Mouse (Mus musculus): ENCODE results near the gene Nol9.
"Not testable (repeated sequence)": the region's sequence is repeated elsewhere in the genome, so short reads cannot be mapped to it uniquely, and the experiment has no call there.

Nol9 gene

DNA sequence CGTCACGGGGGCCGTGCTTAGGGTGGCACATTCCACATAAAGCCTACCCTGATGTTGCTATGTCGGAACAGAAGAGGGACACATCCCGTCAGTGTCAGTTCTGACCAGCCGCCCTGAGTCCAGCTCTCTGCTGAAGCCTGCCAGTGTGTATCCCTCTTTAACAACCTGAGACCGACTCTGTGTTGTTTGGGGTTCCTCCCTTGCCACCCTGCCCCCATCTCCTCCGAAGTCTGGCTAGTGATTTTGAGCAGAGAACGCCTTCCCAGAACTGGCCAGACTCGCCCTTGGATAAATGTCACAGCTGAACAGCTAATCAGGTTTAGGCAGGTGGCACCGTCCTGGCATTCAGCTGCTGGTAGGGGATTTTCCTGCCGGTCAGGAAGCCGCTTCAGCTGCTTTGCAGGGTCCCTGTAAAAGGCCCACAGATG, 28.4 kb upstream of the Nol9 start:
- no peak for DNase-seq (ENCODE audit: low spot score in 2 of 2)

DNA sequence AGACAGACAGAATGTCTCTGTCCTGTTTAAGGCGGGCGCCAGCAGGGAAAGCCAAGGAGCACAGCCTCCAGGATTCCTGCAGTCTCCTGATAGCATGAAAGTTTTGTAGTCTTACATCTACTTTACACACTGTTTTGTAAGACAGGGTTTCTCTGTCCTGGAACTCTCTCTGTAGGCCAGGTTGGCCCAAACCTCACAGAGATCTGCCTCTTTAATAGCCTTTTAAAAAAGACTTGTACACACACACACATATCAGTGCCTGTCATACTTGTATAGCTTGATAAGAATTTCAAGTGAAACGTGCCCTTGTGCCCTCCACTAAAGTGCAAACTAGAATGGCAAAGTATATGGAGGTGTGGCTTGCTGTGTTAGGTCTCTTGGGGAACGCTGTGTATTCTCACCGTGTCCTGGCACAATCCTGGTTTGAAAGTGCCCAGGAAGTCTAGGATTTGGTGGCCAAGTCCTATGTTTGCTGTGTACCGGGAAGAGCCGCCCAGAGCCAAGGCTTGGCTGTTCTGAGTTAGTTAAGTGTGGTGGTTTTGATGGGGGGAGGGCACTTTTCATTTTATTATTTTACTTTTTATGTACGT, 27.9 kb upstream of the Nol9 start:
- peak in 1 of 2 experiments; percentile 24 for DNase-seq (ENCODE audit: low spot score in 2 of 2)

DNA sequence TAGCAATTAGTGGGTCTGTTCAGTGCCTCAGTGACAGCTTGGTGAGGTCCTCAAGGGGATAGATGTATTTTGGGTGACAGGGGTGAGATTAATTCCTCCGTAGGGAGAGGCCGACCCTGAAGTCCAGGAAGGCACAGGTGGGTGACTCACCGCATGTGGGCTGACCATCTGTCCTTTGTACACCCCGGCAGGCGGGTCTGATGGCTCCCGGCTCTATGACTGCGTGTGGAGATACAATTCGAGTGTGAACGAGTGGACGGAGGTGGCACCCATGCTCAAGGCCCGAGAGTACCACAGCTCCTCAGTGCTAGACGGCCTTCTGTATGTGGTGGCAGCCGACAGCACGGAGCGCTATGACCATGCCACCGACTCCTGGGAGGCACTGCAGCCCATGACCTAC, 27.0 kb upstream of the Nol9 start:
- no peak for DNase-seq (ENCODE audit: low spot score in 2 of 2)

DNA sequence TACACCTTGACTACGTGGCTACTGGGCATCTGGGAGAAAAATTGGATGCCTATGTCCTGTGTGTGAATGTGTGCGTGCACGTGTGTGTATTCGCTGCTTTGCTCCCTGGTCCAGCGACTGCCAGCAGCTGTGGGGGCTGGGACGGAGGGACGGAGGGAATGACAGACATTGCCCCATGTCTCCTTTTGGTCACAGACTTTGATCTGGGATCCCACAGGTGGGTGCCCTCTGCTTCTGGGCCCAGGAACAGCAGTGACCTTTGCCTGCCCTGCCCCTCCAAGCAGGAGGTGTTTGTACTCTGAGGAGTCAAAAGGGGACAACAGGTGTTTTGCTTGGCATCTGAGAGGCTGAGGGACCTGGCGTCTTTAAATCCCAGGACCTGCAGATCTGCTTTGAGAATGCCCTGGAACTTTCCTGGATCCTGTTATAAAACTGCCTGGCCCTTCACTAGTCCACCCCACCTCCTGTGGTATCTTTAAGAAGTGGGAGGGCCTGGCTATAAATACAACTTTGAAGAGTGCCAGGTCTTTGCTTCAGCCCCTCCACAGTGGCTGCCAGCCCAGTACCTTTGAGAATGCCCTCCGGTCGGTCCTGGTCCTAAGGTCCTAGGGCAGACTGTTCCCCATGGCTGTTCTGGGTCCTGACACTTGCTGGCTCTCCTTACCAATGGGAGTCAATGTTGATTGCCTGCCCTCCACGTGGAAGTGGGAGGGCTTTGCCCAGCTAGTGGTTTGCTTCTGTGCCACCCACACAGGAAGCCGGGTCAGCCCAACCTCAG, 25.9 kb upstream of the Nol9 start:
- DNase-seq (ENCODE audit: low spot score in 2 of 2): peak; percentile 73 to 82

DNA sequence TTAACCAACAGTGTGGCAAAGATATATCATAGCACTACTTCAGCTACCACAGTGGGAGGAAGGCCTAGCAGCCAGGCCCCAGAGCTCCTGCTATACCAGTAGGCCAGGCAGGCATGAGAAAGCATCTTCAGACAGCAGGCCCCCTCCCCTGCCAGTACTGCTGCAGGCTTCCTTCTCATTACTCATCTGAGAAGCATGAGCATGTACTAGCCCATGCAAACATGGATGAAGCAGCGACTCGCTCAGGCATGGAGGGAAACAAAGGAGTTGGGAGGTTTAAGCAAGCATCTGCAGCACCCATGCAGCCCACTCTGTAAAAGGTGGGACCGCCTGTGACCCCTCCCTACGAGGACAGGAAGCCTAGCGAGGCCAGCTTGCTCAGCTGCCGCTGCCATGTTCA, 20.0 kb upstream of the Nol9 start:
- no peak for DNase-seq (ENCODE audit: low spot score in 2 of 2)

DNA sequence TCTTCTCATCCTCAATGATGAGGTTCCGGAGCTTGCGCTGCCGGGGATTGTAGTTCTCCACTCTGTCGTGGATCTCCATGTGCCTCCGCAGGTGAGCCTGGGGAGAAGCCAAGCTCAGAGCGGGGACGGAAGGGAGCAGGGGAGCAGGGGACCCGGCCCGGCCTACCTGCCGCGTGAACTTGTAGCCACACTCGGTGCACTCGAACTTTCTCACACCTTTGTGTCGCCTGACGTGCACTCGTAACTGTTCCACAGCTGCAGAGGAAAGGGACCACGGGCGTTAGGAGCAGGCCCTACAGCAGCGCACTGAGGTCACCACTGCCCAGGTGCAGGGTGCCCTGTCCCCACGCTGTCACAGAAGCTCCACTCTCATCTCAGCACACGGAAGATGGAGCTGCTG, 19.1 kb upstream of the Nol9 start:
- DNase-seq (ENCODE audit: low spot score in 2 of 2): no peak

DNA sequence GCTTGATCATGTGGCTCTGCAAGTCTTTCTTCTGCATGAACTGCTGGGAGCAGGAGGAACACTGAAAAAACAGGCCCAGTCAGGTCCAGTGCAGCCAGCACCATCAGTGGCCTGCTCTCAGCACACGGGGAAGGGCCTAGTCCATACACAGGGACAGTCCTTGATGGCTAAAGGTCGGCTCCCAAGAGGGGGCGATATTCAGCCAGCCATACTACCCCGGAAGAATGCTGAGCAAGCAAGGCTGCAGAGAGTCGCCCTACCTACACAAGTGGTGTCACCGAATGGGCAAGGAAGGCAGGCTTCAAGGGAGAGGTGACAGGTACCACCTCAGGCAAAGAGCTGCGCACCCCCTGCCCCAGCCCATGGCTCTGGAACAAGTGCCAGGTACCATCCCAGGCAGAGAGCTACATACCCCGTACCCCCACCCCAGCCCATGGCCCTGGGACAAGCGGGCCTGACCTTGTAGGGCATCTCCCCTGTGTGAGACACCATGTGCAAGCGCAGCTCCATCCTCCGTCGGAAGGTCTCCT, 17.5 kb upstream of the Nol9 start:
- DNase-seq (ENCODE audit: low spot score in 2 of 2): no peak

DNA sequence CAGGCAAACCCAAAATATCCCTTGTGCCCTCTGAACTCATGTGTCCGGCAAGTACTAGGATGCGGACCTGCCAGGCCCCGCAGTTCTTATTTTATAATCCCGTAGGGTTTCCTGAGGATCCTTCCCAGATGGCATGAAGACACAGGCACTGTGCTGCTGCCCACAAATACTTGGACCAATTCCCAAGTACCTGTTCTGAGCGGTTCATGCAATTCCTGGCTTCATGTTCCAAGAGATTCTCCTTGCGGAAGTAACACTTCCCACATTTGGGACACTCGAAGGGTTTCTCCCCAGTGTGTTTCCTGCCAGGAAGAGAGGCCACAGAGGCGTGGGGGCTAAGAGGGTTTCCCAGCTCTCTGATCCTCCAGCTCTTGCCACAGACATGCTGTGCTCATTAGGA, 16.6 kb upstream of the Nol9 start:
- no peak for DNase-seq (ENCODE audit: low spot score in 2 of 2)

DNA sequence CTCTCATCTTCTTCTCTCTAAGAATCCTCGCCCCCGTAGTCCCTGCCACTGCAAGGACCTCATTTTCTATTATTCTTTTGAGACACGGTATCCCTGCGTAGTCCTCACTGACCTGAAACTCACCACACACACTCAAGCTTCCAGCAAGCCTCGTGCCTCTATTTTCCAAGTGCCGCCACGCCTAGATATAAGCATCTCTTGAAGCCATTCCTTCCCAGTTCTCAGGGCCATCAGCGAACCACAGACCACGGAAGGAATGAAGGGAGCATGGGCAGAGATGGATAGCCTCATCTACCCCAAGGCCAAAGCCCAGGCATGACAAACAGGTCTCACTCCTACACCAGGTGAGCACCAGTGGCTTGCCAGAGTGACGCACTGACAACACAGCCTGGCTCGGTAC, 14.6 kb upstream of the Nol9 start:
- no peak for DNase-seq (ENCODE audit: low spot score in 2 of 2)

DNA sequence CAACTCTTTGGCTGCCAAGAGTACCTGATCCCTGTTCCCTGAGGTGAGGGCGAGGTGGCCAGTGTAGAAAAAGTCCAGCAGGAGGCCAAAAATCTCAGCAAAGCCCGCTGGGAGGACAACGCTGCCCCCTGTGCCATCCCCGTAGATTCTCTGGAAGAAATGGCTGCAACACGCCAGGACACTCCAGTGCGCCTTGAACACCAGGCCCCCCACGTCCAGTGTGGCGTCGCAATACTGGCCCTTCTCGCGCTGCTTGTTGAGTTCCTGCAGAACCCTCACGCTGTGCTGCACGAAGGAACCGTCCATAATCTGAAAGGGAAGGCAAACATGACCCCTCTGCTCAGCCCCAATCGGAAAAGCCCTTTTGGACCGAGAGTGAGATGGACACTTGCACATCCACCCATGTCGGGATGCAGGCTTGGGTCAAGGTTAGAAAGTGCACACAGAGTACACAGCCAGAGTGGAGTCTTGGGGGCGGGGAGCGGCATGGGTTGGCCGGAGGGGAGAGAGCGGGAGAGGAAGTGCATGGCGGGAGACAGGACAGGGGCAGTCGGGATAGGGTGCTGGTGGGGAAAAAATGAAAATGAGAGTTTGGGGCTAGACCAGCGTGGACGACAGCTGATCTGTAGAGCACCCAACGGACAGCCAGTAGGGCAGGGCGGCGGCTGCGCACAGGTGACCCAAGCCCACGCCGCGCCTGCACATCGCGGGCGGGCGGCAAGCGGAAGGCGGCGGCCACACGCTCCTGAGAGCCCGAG, 12.2 kb upstream of the Nol9 start:
- DNase-seq (ENCODE audit: low spot score in 2 of 2): no peak

DNA sequence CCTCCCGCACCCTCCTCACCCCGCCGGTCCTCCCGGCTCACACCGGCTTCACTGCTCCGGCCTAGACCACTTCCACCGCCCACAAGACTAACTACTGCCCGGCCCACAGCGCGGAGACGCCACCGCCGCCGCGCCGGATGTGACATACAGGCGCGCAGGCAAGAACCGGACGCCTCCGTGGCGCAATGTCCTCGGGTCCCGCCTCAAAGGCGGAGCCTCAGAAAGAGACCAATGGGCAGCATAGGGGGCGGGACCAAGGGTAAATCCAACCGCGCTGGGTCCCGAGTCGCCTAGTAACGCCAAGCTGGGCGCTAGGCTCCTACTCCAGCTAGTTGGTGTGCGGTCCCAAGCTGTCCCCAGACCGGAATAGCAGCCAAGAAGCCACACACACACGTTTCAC, 11.6 kb upstream of the Nol9 start, which contains the start of gene Zbtb48:
TSS of gene Zbtb48 (minus strand) at position 148 of the 400 bp plus-strand sequence.
- peak; percentile 98 for DNase-seq (ENCODE audit: low spot score in 2 of 2)

DNA sequence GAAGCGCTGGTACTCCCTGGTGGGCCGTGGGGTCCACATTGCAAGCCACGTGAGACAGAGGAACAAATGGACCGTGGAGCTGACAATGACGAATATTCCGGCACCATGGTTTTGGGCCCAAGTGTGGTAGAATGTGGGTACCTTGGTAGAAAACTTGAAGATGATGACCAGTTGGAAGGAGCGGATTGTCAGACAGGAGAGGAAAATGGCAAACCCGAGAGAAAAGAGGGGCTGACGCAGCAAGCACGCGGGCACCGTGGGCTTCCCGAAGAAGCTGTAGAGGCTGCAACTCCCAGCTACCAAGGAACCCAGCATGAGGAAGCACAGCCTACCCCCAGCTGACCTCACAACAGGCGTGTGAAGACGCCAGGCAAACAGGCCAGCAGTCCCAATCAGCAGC, 10.7 kb upstream of the Nol9 start:
- no peak for DNase-seq (ENCODE audit: low spot score in 2 of 2)

DNA sequence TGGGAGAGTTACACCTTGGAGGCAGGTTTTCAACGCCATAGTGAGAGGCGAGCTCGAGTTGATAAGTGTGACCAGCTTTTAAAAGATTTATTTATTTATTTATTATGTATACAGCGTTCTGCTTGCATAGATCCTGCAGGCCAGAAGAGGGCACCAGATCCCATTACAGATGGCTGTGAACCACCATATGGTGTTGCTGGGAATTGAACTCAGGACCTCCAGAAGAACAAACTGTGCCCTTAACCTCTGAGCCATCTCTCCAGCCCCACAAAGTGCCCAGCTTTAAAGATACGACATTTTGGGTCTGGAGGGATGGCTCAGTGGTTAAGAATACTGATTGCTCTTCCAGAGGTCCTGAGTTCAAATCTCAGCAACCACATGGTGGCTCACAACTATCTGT, 10.0 kb upstream of the Nol9 start:
- no peak for DNase-seq (ENCODE audit: low spot score in 2 of 2)

DNA sequence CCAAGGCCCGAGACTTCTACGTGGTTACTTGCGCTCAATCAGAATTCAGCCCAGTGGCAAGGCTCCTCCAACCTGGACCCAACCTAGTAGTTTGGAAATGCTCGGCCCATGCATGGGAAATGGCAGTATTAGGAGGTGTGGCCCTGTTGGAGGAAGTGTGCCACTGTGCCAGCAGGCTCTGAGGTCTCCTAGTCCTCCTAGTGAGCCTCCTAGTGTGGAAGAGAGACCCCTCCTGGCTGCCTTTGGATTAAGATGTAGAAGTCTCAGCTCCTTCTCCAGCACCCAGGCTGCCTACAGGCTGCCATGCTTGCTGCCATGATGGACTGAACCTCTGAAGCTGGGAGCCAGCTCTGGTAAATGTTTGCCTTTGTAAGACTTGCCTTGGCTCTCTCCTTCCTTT, 9.1 kb upstream of the Nol9 start:
- no peak for DNase-seq (ENCODE audit: low spot score in 2 of 2)

DNA sequence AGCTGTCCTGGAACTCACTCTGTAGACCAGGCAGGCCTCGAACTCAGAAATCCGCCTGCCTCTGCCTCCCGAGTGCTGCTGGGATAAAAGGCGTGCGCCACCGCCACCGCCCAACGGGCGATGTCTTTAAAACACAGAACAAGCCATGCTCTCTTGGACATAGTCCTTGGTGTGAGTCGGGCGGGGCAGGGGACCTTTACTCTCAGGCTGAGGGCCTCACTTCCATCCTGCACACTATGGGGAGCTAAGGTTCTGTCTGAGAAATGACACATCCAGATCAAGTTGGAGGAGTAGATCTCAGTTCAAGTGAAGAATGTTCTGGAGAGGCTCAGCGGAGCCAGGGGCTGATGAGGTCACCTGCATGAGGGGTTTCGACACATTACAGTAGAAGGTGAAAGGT, 6.2 kb upstream of the Nol9 start:
- DNase-seq (ENCODE audit: low spot score in 2 of 2): no peak

DNA sequence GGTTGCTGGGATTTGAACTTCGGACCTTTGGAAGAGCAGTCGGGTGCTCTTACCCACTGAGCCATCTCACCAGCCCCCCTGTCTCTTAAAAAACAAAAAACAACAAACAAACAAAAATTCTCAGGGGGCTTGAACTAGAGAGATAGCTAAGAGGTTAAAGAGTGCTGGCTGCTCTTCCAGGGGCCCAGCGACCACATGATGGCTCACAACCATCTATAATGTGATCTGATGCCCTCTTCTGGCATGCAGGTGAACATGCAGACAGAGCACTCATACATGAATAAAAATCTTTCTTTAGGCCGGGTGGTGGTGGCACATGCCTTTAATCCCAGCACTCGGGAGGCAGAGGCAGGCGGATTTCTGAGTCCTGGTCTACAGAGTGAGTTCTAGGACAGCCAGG, 2.7 kb upstream of the Nol9 start:
- DNase-seq (ENCODE audit: low spot score in 2 of 2): not testable (repeated sequence)

DNA sequence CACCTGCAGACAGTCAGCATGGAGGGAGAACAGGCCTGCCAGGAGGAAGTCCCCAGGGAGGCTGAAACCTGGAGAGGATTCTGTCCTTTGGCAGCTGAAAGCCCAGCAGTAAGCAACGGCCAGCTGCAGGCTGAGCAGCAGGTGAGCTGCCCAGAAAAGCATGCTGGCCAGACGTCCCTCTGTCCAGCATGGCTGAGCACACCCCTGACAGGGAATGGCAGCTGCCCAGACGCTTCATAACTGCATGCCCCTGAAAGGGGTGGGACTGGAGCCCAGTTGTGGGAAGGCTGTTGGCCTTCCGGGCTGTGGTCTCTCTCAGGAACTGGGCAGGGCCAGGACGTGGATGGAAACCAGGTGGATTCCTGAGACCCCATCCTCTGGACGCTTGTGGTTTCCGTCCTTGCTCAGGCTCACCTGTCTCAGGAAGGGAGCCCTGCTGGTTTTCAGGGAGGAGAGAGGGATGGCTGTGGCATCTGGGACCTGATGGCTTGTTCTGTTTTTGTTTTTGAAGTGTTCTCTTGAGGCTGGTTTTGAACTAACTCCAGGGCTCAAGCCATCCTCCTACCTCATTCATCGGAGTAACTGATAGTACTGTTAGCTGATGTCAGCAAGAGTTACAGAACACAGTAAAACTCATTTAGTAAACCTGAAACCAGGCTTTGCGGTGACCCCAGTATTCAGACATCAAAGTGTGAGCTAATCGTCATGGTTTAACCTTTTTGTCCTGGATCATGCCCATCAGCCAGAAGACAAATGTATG, 716 bp upstream of the Nol9 start, which contains the start of gene Tas1r1:
TSS of gene Tas1r1 (minus strand) at position 344 of the 760 bp plus-strand sequence.
- DNase-seq (ENCODE audit: low spot score in 2 of 2): no peak

DNA sequence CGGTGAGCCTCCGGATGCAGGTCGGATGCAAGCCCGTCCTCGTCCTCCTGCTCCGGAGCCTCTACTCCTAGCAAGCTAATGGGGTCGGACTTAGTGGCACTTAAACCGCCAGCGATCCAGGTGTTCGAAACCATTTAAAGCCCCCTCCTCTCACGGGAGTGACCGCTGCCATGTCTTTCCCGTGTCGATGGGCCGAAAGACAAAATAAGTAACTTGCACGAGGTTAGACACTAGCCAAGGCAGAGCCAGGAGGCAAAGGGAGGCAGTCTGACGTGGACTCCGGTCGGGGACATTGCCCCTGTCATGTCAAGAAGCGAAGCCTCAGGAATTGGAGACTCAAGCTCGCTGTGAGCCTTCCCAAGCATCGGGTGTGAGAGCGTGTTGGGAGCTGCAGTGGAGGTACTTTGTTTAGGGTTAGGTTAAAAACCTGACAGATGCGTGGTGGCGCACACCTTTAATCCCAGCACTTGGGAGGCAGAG, 750 bp downstream of the Nol9 start:
- no peak for DNase-seq (ENCODE audit: low spot score in 2 of 2)

DNA sequence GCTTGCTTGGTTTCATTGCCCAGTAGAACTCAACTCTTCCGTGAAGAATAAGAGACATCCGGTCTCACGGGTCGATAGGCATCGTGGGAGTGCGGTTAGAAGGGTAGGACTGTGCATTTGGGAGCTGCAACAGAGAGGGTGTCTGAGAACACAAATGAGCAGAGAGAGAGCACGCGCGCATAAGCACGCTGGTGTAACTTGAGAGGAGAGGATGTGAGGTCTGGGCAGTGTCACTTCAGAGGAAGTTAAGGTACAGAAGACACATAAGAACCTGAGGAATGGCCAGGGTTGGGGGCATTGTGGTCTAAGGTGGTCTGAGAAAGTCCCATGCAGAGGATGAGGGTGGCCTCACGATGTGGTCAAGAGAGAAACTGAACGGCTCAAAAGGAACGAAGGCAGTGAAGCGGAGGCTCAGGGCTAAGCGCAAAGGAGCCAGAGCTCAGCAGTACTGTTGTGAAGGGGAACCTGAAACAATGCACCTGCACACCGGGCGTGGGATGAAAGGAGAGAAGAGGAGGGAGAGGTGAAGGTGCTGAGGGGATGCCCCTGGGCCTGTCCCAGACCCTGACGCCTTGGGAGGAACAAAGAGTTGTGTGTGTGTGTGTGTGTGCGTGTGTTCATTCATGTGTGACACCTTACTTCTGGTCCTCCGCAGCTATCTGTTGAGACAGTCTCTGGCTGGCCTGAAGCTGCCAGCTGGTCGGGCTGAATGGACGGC, 3.0 kb downstream of the Nol9 start:
- DNase-seq (ENCODE audit: low spot score in 2 of 2): no peak

DNA sequence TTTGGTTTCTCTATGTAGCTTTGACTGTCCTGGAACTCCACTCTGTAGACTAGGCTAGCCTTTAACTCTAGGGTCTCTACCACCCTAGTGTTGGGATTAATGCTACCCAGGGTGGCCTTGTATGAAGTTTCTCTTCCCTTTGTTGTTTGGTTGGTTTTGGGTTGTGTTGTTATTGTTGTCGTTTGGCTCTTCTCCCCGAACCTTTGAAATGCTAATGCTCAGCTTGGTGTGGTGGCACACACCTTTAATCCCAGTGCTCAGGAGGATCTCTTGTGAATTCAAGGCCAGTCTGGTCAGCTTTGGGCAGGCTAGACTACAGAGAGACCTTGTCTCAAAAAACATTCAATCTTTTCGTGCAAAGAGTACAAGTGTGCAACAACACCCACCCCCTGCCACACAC, 4.0 kb downstream of the Nol9 start:
- DNase-seq (ENCODE audit: low spot score in 2 of 2): no peak

DNA sequence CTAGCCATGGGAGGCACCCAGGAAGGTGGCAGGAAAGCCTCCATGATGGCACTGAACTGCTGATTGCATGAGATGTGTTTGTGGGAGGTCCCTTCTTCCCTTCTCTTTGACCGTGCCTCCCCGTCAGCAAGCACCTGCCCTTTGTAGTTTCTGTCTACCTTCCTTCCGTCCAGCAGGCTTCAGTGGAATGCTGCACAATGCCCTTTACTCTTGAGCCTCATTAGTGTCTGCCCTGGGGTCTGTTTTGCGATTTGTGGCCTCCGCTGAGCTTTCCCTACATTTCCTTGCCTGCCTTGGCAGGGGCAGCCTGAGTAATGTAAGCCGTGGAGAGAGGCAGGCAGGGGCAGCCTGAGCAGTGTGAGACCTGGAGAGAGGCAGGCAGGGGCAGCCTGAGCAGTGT, 5.5 kb downstream of the Nol9 start:
- DNase-seq (ENCODE audit: low spot score in 2 of 2): no peak
